Mouse (Mus musculus) intestine, embryonic 14.5 days (tissue): Measurements from ENCODE around the gene Map3k5. TPM values are rescaled to one million over a fixed set of nuclear protein-coding genes. Genes with fewer than 3 reads are reported as not detected.

Experiments used
- ATAC-seq: fragments of 200-750 bp; cut with Nextera tagmentation; replicated peaks from 2 replicates; pipeline ENCODE4 v1.8.0; 2017; ENCODE audit warnings: low read depth, moderate number of reproducible peaks, moderate TSS enrichment, moderate library complexity; ENCODE audit not compliant: low FRiP score, low TSS enrichment
- DNase-seq: peaks from one replicate; pipeline ENCODE4 v3.0.0-alpha.2; 2018; ENCODE audit warnings: low spot score
- H3K27ac ChIP-seq: fragments of 300-500 bp; sonication (generic); 2 replicates; pipeline ENCODE4 v1.5.1; 2014; ENCODE audit warnings: low read depth, mild to moderate bottlenecking, control low read depth
- H3K27me3 ChIP-seq: fragments of 300-500 bp; sonication (generic); replicated peaks from 2 replicates; pipeline ENCODE4 v1.6.1; 2014; ENCODE audit warnings: low read length, control low read depth; ENCODE audit not compliant: control insufficient read depth, insufficient read depth
- H3K36me3 ChIP-seq: fragments of 300-500 bp; sonication (generic); 2 replicates; pipeline ENCODE4 v1.6.1; 2014; ENCODE audit warnings: low read length, control low read depth; ENCODE audit not compliant: control insufficient read depth, insufficient read depth
- H3K4me1 ChIP-seq: fragments of 300-500 bp; sonication (generic); replicated peaks from 2 replicates; pipeline ENCODE4 v1.6.1; 2014; ENCODE audit warnings: low read length, control low read depth, mixed read lengths; ENCODE audit not compliant: control insufficient read depth, insufficient read depth
- H3K4me2 ChIP-seq: fragments of 300-500 bp; sonication (generic); 2 replicates; pipeline ENCODE4 v1.6.1; 2014; ENCODE audit warnings: low read length
- H3K4me3 ChIP-seq: fragments of 300-500 bp; sonication (generic); 2 replicates; pipeline ENCODE4 v1.5.1; 2014; ENCODE audit warnings: low read depth, low read length, control low read depth, mixed read lengths
- H3K9ac ChIP-seq: fragments of 300-500 bp; sonication (generic); 2 replicates; pipeline ENCODE4 v1.6.1; 2014; ENCODE audit warnings: mild to moderate bottlenecking, low read length
- H3K9me3 ChIP-seq: fragments of 300-500 bp; sonication (generic); 2 replicates; pipeline ENCODE4 v1.6.1; 2016; ENCODE audit warnings: low read length, control low read depth; ENCODE audit not compliant: control insufficient read depth
- WGBS: fragments of 180-500 bp; shearing (Covaris S2); extraction: QIAGEN DNeasy Blood & Tissue Kit; methylation state at CpG from one replicate; pipeline ENCODE4 v1.1.7; 2014; 5-methylcytosine and 5-hydroxymethylcytosine counted together
- polyA plus RNA-seq: library from polyadenylated mRNA; unstranded; fragments of >200 nt; fragmentation: Nextera tagmentation; extraction: Ambion mirVana; gene quantifications from 2 replicates; pipeline ENCODE4 v1.2.1, GENCODE M21; 2014

Map3k5 gene
- polyA plus RNA-seq, 1 experiment from 2014 or later: 2.8 TPM

GRCm38 (mm10) chr10:19947441-19947840 lies 13.2 kb downstream of the Map3k5 start:
- ATAC-seq: no peak
- Histone ChIP-seq H3K4me2 (no peak overlapping the region), H3K9ac (no peak overlapping the region), H3K4me3 (no peak overlapping the region), H3K4me1 (no peaks in the 10 kb centered on the region), H3K9me3 (no peaks in the 10 kb centered on the region), H3K36me3 (no peaks in the 10 kb centered on the region), H3K27ac (no peak overlapping the region), H3K27me3 (no peaks in the 10 kb centered on the region)
- 93% methylated on average over 10 of the region's 10 CpGs for WGBS
- DNase-seq: no peak

- no peaks in the 10 kb centered on the region for H3K4me1 ChIP-seq
- H3K4me3 ChIP-seq: no peak overlapping the region
- no peak overlapping the region for H3K9ac ChIP-seq
- no peaks in the 10 kb centered on the region for H3K9me3 ChIP-seq
- no peak overlapping the region for H3K27ac ChIP-seq
- no peak overlapping the region for H3K4me2 ChIP-seq
- H3K36me3 ChIP-seq: no peaks in the 10 kb centered on the region
- no peaks in the 10 kb centered on the region for H3K27me3 ChIP-seq
- WGBS: 91% methylated on average over 5 of the region's 5 CpGs
- DNase-seq (no peak), ATAC-seq (no peak)
These were observed 13.6 kb downstream of the Map3k5 start for GRCm38 (mm10) chr10:19947901-19948300.

GRCm38 (mm10) chr10:19948381-19948780 lies 14.1 kb downstream of the Map3k5 start:
- no peak for DNase-seq
- 94% methylated on average over 11 of the region's 11 CpGs for WGBS
- Histone ChIP-seq H3K27me3 (no peaks in the 10 kb centered on the region), H3K4me3 (no peak overlapping the region), H3K9ac (no peak overlapping the region), H3K27ac (no peak overlapping the region), H3K4me1 (no peaks in the 10 kb centered on the region), H3K9me3 (no peaks in the 10 kb centered on the region), H3K36me3 (no peaks in the 10 kb centered on the region), H3K4me2 (no peak overlapping the region)
- no peak for ATAC-seq

- H3K4me1 ChIP-seq: no peaks in the 10 kb centered on the region
- H3K4me2 ChIP-seq: no peak overlapping the region
- 84% methylated on average over 4 of the region's 4 CpGs for WGBS
- H3K27me3 ChIP-seq: no peaks in the 10 kb centered on the region
- no peak overlapping the region for H3K4me3 ChIP-seq
- H3K9me3 ChIP-seq: no peaks in the 10 kb centered on the region
- no peak for ATAC-seq
- DNase-seq: no peak
- H3K9ac ChIP-seq: no peak overlapping the region
- H3K36me3 ChIP-seq: no peaks in the 10 kb centered on the region
- H3K27ac ChIP-seq: no peak overlapping the region
These were observed 14.8 kb downstream of the Map3k5 start for GRCm38 (mm10) chr10:19949106-19949505.

- Histone ChIP-seq H3K4me2 (no peak overlapping the region), H3K4me3 (no peak overlapping the region), H3K27ac (no peak overlapping the region), H3K9me3 (no peaks in the 10 kb centered on the region), H3K27me3 (no peaks in the 10 kb centered on the region), H3K36me3 (no peaks in the 10 kb centered on the region), H3K9ac (no peak overlapping the region), H3K4me1 (peaks cover 8% of the 10 kb centered on the region)
- WGBS: 80% methylated on average over 11 of the region's 11 CpGs
- ATAC-seq (no peak), DNase-seq (no peak)
These were observed 18.9 kb downstream of the Map3k5 start for GRCm38 (mm10) chr10:19953032-19953761.

- WGBS: 87% methylated on average over 3 of the region's 3 CpGs
- Histone ChIP-seq H3K27ac (no peak overlapping the region), H3K9ac (no peak overlapping the region)
These were observed 20.3 kb downstream of the Map3k5 start for GRCm38 (mm10) chr10:19954572-19954971.

GRCm38 (mm10) chr10:19955817-19956216 lies 21.5 kb downstream of the Map3k5 start:
- no peaks in the 10 kb centered on the region for H3K36me3 ChIP-seq
- no peaks in the 10 kb centered on the region for H3K9me3 ChIP-seq
- DNase-seq (no peak), ATAC-seq (no peak)
- no peak overlapping the region for H3K4me3 ChIP-seq
- H3K27me3 ChIP-seq: no peaks in the 10 kb centered on the region
- H3K9ac ChIP-seq: no peak overlapping the region
- peaks cover 8% of the 10 kb centered on the region for H3K4me1 ChIP-seq
- 89% methylated on average over 6 of the region's 6 CpGs for WGBS
- H3K4me2 ChIP-seq: no peak overlapping the region
- no peak overlapping the region for H3K27ac ChIP-seq

More at GRCm38 (mm10) chr10:19954572-19954971, 20.3 kb downstream of the Map3k5 start:
- H3K9me3 ChIP-seq: no peaks in the 10 kb centered on the region
- peaks cover 8% of the 10 kb centered on the region for H3K4me1 ChIP-seq
- no peak for ATAC-seq
- H3K27me3 ChIP-seq: no peaks in the 10 kb centered on the region
- DNase-seq: no peak
- H3K36me3 ChIP-seq: no peaks in the 10 kb centered on the region
- no peak overlapping the region for H3K4me2 ChIP-seq
- no peak overlapping the region for H3K4me3 ChIP-seq

GRCm38 (mm10) chr10:19956745-19957144 lies 22.5 kb downstream of the Map3k5 start:
- H3K9ac ChIP-seq: no peak overlapping the region
- no peaks in the 10 kb centered on the region for H3K9me3 ChIP-seq
- peak overlapping the region; percentile 0; the same call in 1 of the 2 replicates for H3K4me2 ChIP-seq
- peaks cover 8% of the 10 kb centered on the region for H3K4me1 ChIP-seq
- H3K4me3 ChIP-seq: no peak overlapping the region
- H3K36me3 ChIP-seq: no peaks in the 10 kb centered on the region
- ATAC-seq (peak; percentile 88), DNase-seq (no peak)
- 31% methylated on average over 6 of the region's 6 CpGs for WGBS
- H3K27ac ChIP-seq: peak overlapping the region; percentile 45; the same call in 1 of the 2 replicates
- H3K27me3 ChIP-seq: no peaks in the 10 kb centered on the region

GRCm38 (mm10) chr10:19960831-19961380 lies 26.6 kb downstream of the Map3k5 start:
- no peaks in the 10 kb centered on the region for H3K27me3 ChIP-seq
- H3K4me1 ChIP-seq: peaks cover 13% of the 10 kb centered on the region
- H3K4me3 ChIP-seq: no peak overlapping the region
- no peaks in the 10 kb centered on the region for H3K9me3 ChIP-seq
- H3K9ac ChIP-seq: no peak overlapping the region
- DNase-seq (no peak), ATAC-seq (no peak)
- H3K36me3 ChIP-seq: no peaks in the 10 kb centered on the region
- no peak overlapping the region for H3K4me2 ChIP-seq
- H3K27ac ChIP-seq: no peak overlapping the region
- 80% methylated on average over 6 of the region's 6 CpGs for WGBS
